Mouse (Mus musculus): ENCODE measurements around the gene Primpol. TPM values are rescaled to one million over a fixed set of nuclear protein-coding genes. Genes with fewer than 3 reads are reported as not detected.

Primpol gene
- 3.0 TPM for polyA plus RNA-seq (2014; fragmentation: Illumina TruSeq; extraction: RNeasy Lipid Tissue Mini Kit (QIAGEN cat#74804); ENCODE audit: insufficient read depth, low read depth, low replicate concordance)

GRCm38 (mm10) chr8:46616879-46617689, at the start of gene Primpol, which contains the start of gene Casp3:
Gene Primpol (minus strand): TSS chr8:46617212.
Gene Casp3 (plus strand): TSS chr8:46617291.

GRCm38 (mm10) chr8:46551615-46552440, 65.2 kb downstream of the Primpol start, which contains the start of gene Cenpu:
Gene Cenpu (plus strand): TSS chr8:46552028.

Other genes with a start within 250 kb of the Primpol start
- gene Acsl1, start 146.2 kb downstream of the Primpol start, polyA plus RNA-seq (2014; fragmentation: Illumina TruSeq; extraction: RNeasy Lipid Tissue Mini Kit (QIAGEN cat#74804); ENCODE audit: insufficient read depth, low read depth, low replicate concordance), result 24.5 TPM
- 2.0 TPM for gene Cenpu, start 65.2 kb downstream of the Primpol start, polyA plus RNA-seq (2014; fragmentation: Illumina TruSeq; extraction: RNeasy Lipid Tissue Mini Kit (QIAGEN cat#74804); ENCODE audit: insufficient read depth, low read depth, low replicate concordance)
- gene Casp3, start 79 bp upstream of the Primpol start, polyA plus RNA-seq (2014; fragmentation: Illumina TruSeq; extraction: RNeasy Lipid Tissue Mini Kit (QIAGEN cat#74804); ENCODE audit: insufficient read depth, low read depth, low replicate concordance), result 9.0 TPM
- 24.9 TPM for gene Irf2, start 122.5 kb upstream of the Primpol start, polyA plus RNA-seq (2014; fragmentation: Illumina TruSeq; extraction: RNeasy Lipid Tissue Mini Kit (QIAGEN cat#74804); ENCODE audit: insufficient read depth, low read depth, low replicate concordance)